Mouse (Mus musculus): ENCODE results near the gene Msl3l2.

DNA sequence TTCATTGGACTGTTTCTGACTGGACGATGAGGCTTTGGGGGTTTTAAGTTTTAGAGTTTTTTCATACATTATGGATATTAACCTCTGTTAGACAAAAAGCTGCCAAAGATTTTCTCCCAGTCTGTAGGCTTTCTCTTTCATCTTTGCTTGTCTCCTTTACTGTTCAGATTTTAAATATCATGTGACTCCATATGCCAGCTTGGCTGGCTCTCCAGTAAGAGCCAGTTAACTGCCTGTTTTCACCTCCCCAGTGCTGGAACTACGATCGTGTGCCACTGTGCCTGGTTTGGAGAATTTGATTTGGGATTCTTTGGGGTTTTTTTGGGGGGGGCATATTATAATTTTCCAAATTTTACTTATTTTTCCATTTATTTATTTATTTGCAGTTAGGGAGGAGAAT is 42.2 kb downstream of the Msl3l2 start:
- no peak for TF ChIP-seq CTCF (IDR thresholded peaks at IDR 0.05; ENCODE audit: low read depth)
- no peak for TF ChIP-seq EP300 (IDR thresholded peaks at IDR 0.05; ENCODE audit: low read depth)
